Mouse (Mus musculus) MEL (cell line): ENCODE measurements around the gene Bud31.

Experiments
- CTCF ChIP-seq, 3 experiments: IDR thresholded peaks in 2 of 3; conservative IDR thresholded peaks in 1 of 3; 2 replicates each; pipeline ENCODE4 v1.5.1; 2011 to 2012; ENCODE audit warnings: low read length in 3 of 3, low read depth in 2 of 3, mild to moderate bottlenecking in 2 of 3, improper control_type of control experiment in 1 of 3, inconsistent platforms in 1 of 3, mixed read lengths in 1 of 3, moderate library complexity in 1 of 3; ENCODE audit not compliant: control insufficient read depth in 1 of 3, insufficient read depth in 1 of 3, poor library complexity in 1 of 3, severe bottlenecking in 1 of 3
- E2F4 ChIP-seq: IDR thresholded peaks from 2 replicates; pipeline ENCODE4 v1.6.1; 2011; ENCODE audit warnings: low read depth, low read length, improper control_type of control experiment, borderline replicate concordance
- POLR2A ChIP-seq, 2 experiments: IDR thresholded peaks; 2 replicates each; pipeline ENCODE4 v1.6.1; 2011 to 2012; ENCODE audit warnings: low read length in 2 of 2, mild to moderate bottlenecking in 2 of 2, control low read depth in 1 of 2, improper control_type of control experiment in 1 of 2, low read depth in 1 of 2, moderate library complexity in 1 of 2; ENCODE audit not compliant: control insufficient read depth in 1 of 2, insufficient read depth in 1 of 2, poor library complexity in 1 of 2
- SMC3 ChIP-seq: IDR thresholded peaks from 2 replicates; pipeline ENCODE4 v1.6.1; 2011; ENCODE audit warnings: low read depth, low read length, improper control_type of control experiment
- TCF12 ChIP-seq: IDR thresholded peaks from 2 replicates; pipeline ENCODE4 v1.6.1; 2014; ENCODE audit warnings: low read depth, mild to moderate bottlenecking, inconsistent platforms, low read length, improper control_type of control experiment, moderate library complexity

DNA sequence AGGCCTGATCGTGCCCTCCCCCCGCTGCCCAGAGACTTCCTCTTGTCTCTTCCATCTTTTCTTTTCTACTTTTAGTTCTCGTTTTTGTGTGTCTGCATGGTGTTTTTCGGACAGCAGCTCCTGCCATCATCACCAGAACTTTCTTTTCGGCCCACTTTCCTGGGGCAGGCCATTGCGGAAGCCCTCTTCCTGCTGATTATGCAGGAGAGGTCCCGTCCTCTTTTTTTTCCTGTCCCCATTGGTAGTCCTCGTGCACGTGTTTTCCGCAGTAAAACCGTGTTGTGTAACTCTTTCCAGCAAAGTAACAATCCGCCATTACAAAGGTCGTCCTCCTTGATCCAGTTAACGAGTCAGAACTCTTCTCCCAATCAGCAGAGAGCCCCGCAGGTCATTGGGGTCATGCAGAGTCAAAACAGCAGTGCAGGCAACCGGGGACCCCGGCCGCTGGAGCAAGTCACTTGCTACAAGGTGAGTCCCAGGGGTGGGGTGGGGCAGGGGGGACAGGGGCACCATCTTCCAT, 38.4 kb downstream of the Bud31 start:
- TF ChIP-seq POLR2A (IDR thresholded peaks at IDR 0.05; ENCODE audit: control insufficient read depth in 1 of 2, insufficient read depth in 1 of 2, low read depth in 1 of 2, low read length in 2 of 2, poor library complexity in 1 of 2), result no peak
- TF ChIP-seq CTCF (IDR thresholded peaks at IDR 0.05 in 2 of 3, conservative IDR thresholded peaks at IDR 0.05 in 1 of 3; ENCODE audit: control insufficient read depth in 1 of 3, insufficient read depth in 1 of 3, low read depth in 2 of 3, low read length in 3 of 3, poor library complexity in 1 of 3, severe bottlenecking in 1 of 3), result no peak
- no peak for TF ChIP-seq SMC3
- no peak for TF ChIP-seq E2F4
- no peak for TF ChIP-seq TCF12
